Mouse (Mus musculus) NIH3T3 (cell line): Measurements from ENCODE around the gene Rps6kl1.
A peak's percentile ranks its signal among the peaks of the same experiment; 100 is the strongest.

ENCODE experiments used
- DNase-seq: peaks from one replicate; pipeline ENCODE4 v3.0.0-alpha.2; 2012; ENCODE audit warnings: low read depth

Rps6kl1 gene

DNA sequence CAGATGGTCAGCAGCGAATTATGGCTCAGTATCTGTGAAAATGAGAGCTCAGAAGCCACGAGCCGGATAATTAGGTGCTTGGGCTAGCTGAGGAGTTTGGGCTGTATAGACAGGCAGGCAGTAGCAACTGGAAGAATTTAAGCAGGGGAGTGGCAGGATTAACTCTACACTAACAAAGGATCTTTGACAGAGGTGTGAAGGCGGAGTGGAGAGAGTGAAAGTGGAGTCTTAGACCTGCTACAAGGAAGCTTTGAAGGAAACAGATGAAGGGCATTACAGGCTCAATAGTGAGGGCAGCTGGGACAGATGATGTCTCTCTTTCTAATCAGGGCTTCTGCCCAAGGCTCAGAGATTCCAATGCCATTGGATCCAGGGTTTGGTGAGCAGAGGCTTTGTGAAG is 41.6 kb downstream of the Rps6kl1 start:
- no peak for DNase-seq

DNA sequence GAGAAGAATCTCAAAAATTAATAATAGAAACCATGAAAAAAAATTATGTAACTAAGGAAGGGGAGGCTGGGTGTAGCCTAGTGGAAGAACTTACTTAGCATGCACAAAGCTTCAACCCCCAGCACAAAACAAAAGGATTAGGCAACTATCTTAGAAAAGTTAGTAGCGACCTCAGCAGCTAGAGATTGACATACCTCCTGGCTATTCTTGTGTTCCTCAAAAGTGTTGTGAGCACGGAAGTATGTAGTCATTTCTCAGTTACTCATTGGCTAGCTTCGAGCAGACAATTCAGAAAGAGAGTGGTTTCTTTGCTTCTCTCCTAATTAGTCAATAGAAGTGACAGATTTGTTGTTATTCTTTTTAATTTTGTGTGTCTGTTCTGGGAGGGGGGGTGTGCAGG is 42.4 kb downstream of the Rps6kl1 start:
- DNase-seq: no peak

DNA sequence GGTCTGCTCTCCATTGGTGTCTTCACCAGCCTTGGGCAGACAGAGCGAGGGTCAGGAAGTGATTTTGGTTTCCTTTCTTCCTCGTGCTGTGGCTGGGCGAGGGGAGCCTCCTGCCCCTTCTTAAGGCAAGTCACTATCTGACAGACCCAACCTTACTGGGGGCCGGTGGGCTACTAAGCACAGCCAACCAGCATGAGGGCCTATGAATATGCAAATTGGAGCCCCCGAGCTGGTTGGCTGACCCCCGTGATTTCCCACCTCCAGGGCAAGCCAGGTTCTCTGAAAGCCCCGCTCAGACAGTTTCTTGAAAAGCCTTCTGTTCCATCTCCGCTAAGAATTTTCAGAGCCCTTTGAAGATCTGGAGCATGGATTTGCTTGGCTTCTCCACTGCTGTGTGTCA is 44.8 kb downstream of the Rps6kl1 start:
- no peak for DNase-seq

DNA sequence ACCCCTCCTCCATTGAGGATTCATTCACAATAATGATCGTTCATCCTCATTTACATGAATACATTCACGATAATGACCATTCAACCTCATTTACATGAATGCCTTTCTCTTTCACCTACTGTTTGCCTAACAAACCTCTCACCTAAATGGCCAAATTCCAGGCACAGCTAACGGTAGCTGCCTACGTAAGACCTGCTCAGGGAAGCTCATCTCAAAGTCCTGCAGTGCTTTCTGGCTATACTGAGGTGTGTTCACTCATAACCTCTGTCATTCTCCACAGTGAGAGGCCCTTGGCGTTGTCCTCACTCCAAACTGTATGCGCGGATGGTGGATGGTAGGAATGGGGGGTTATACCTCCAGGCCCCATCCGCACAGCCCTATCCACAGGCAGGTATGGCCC is 46.3 kb downstream of the Rps6kl1 start:
- no peak for DNase-seq

DNA sequence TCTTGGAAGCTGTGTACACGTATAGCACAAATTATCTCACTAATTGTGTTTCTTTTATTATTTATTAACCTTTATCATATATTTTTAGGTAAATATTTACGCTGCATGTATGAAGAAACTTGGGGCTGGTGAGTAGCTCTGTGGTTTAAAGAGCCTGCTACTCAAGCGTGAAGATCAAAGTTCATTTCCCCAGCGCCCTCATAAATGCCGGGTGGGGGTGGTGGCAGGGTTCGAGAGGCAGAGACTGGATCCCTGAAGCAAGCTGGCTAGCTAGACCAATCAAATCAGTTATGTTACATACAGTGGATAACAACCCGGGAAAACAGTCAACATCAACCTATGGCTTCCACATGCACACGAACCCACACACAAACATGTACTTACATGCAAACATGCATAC is 48.0 kb downstream of the Rps6kl1 start:
- no peak for DNase-seq

DNA sequence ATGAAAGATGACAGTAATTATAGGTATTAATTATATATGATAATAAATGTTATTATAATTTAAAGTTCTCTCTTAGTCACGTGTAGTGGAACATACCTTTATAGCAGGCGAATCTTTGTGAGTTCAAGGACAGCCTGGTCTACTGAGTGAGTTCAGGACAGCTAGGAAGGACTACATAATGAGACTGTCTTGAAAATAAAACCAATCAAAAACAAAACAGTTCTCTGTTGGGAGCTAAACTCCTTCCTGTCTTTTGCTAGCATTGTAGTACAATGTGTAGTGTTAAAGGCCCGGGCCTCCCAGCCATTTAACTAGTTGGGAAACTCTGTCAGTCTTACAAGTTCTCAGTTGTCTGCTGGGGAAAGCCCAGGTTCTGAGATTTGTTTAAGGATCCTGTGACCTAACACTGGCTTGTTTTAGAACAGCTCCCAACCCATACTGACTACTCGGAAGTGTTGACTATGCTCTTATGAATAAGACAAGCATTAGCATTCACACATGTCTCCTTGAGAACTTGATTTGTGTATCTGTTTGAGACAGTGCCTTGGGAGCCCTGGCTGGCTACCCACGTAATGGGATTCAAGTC is 49.5 kb downstream of the Rps6kl1 start:
- no peak for DNase-seq

DNA sequence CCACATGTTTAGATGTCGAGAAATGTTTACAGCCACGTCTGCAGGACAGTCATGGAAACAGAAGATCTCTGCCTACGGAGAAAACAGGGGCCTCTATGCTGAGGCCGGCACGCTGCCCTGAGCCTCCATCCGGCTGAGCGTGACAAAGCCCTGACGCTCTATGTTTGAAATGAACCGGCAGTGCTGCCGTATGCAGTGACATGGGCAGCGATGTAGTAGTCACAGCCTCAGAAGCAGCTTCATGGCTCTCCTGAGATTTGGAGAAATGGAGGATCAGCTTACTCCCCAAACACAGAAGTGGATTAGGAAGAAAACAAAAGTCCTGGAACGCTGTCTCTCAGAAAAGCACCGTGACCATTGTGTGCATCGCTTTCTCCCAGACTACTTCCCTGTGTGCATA is 50.1 kb downstream of the Rps6kl1 start:
- DNase-seq: no peak

DNA sequence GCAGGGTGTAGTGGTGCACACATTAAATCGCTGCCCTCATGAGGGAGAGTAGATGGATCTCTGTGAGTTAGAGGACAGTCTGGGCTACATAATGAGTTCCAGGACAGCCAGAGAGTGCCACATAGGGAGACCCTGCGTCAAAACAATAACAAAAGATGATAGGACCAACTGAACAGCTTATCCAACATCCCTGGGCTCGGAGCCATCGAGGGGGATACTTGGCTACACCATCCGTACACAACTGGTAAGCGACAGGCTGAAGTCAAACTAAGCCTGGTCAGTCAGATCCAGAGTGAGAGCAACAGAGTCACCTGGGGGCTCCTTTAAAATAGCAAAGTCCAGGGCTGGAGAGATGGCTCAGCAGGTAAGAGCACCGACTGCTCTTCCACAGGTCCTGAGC is 55.2 kb downstream of the Rps6kl1 start:
- DNase-seq: no peak

DNA sequence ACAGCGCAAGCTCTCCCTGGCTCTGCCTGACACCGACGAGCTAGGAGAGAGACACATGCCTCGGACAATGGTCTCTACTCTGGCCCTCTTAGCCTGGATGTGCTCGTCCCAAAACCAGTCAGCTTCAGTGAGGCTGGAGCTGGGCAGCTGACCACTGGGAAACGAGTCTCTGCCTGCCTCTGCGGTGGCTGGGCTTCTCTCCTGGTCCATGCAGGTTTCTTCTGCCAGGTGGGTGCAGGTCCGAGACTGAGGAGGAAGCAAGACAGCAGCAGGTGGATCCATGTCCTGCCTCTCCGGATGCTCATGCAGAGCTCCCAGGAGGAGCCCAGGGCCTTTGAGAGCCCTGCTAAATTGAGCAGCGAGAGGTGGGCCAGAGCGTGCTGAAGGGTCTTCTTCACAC is 55.9 kb downstream of the Rps6kl1 start:
- DNase-seq: no peak

DNA sequence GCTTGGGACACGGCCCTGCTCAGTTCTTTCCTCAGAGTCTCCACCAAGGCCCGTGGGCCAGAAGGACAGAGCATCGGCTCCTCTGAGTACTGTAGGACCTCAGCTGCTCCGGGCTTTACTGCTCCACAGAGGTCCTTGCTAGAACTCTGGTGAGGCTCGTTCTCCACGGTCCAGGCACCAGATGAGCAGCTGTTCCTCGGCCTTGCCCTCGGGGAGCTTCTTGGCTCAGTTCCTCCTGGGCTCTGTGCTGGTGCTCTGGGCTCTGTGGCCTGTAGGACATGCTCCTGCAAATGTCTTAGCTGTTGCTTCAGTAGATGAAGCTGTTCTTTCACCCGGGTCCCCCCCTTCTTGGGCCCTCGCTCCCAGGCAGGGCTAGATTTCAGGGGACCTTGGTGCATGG is 56.4 kb downstream of the Rps6kl1 start:
- no peak for DNase-seq

DNA sequence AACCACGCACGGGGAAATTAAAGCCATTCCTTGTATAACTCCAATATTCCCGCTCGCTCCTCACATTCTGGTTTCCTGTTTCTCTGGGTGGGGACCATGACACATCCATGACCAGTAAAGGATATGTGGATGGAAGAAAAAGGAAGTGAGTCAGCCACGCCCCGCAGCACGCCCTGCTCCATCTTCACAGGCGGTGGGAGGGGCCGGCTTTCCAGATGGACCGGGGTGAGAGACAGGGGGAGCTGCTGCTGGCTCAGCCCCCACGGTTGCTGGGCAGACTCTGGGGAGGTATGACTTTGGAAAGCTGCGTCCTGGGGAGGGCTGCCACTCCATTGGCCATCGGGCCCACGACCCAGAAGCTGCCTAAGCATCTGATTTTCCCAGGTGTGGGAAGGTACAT is 57.1 kb downstream of the Rps6kl1 start:
- peak; percentile 87 for DNase-seq

DNA sequence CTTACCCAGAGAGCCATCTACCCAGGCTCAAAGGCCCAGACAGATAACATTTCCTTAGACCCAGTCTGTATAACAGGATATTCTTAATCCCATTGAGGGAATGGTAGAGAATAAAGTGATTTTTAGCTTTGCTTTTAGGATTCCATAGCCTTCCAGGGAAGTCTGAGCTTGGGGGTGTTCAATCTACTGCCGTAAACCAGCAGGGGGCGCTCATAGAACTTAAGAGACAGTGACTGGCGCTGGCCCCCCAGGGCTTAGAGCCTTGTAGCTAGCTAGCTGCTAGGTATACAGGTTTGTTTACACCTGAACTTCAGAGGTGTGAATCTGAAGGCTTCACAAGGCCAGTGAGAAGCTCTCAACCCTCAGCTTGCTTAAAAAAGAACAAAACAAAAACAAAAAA is 58.9 kb downstream of the Rps6kl1 start:
- peak; percentile 87 for DNase-seq

DNA sequence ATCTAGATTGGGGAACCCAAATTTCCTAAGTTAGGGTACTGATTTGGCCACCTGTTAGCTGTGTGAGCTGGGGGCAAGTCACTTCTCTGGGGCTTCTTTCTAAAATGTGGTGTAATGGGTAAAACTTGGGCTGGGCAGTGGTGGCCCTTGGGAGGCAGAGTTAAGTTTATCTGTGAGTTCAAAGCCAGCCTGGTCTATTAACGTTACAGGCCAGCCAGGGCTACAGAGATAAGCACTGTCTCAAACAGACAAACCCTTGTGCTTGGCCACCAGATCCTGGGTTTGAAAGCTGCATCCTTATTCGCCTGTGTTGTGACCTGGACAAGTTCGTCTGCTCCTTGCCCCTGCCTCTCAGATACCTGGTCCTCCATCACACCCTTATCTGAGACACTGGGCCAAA is 59.9 kb downstream of the Rps6kl1 start:
- no peak for DNase-seq

DNA sequence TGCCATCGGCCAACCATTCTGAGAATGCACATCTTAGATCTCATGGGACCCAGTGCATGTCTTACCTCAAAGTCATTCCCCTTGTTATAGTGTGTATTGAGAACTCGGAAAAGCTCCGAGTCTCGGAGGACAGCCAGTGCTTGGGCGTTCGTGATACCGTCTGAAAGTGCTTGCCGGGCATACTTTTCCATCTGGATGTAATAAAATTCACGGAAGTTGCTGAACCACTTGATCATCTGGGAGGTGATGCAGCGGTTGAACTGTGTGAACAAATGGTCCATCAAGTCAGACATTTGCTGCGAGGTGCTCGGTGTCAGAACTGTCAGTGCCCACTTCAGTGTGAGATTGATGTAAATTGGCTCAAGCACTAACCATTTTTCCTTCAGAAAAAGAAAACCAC is 63.2 kb downstream of the Rps6kl1 start:
- no peak for DNase-seq
